Mouse (Mus musculus): ENCODE measurements around the gene Ankrd55. TPM values are rescaled to one million over a fixed set of nuclear protein-coding genes. Genes with fewer than 3 reads are reported as not detected.
"Not testable (repeated sequence)": the region's sequence is repeated elsewhere in the genome, so short reads cannot be mapped to it uniquely, and the experiment has no call there.

Gene Ankrd55
- polyA plus RNA-seq, 1 experiment: 0.74 TPM

GRCm38 (mm10) chr13:112289338-112289737 is 1.1 kb downstream of the Ankrd55 start:
- H3K4me1 ChIP-seq (ENCODE audit: control insufficient read depth, insufficient read depth, low read length): no peaks in the 10 kb centered on the region
- H3K27ac ChIP-seq (ENCODE audit: insufficient read depth, low read length): no peak overlapping the region
- TF ChIP-seq POLR2A (IDR thresholded peaks at IDR 0.05; ENCODE audit: low read depth, low read length) (no peak), CTCF (IDR thresholded peaks at IDR 0.05; ENCODE audit: borderline replicate concordance, insufficient read depth, low read length) (no peak)
- H3K4me3 ChIP-seq (ENCODE audit: insufficient read depth, low read length): no peak overlapping the region

GRCm38 (mm10) chr13:112289981-112290380 is 1.7 kb downstream of the Ankrd55 start:
- TF ChIP-seq POLR2A (IDR thresholded peaks at IDR 0.05; ENCODE audit: low read depth, low read length) (no peak), CTCF (IDR thresholded peaks at IDR 0.05; ENCODE audit: borderline replicate concordance, insufficient read depth, low read length) (no peak)
- Histone ChIP-seq H3K27ac (ENCODE audit: insufficient read depth, low read length) (no peak overlapping the region), H3K4me3 (ENCODE audit: insufficient read depth, low read length) (no peak overlapping the region), H3K4me1 (ENCODE audit: control insufficient read depth, insufficient read depth, low read length) (no peaks in the 10 kb centered on the region)

DNA sequence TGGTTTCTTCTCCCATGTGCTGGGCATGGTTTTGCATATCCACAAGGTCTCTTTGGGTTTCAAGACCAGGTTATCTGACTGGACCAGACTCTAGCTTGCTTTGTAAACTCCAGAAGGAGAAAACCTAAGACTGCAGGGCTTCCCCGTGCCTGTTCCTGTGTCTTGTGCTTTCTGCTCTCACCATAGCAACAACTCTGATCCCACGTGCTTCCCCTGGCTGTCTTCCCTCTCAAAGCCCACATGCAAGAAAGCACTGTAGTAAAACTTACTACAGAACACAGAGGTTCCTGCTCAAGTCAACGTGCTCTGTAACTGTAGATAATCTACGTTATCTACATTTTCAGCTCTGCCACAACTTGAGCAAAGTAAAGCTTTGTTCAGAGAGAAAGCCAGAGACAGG is 4.2 kb downstream of the Ankrd55 start:
- H3K27ac ChIP-seq (ENCODE audit: insufficient read depth, low read length): no peak overlapping the region
- no peak for TF ChIP-seq CTCF (IDR thresholded peaks at IDR 0.05; ENCODE audit: borderline replicate concordance, insufficient read depth, low read length)
- no peak for TF ChIP-seq POLR2A (IDR thresholded peaks at IDR 0.05; ENCODE audit: low read depth, low read length)
- no peaks in the 10 kb centered on the region for H3K4me1 ChIP-seq (ENCODE audit: control insufficient read depth, insufficient read depth, low read length)
- no peak overlapping the region for H3K4me3 ChIP-seq (ENCODE audit: insufficient read depth, low read length)

DNA sequence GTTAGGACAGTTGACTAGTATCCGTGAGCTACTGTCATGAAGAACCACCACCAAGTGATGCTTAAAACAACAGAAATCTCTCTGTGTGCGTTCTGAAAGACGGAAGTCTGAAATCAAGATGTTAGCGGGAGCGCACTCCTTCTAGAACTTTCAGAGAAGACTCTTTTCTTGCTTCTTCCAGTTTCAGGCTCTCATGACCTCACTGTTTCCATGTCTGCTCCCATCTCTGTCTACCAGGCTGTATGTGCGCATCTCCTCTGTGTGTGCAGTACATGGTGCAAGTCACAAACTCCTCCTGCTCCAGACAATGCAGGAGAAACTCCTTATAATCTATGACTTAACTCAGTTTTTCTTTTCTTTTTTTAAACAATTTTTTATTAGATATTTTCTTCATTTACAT is 4.8 kb downstream of the Ankrd55 start:
- TF ChIP-seq POLR2A (IDR thresholded peaks at IDR 0.05; ENCODE audit: low read depth, low read length) (no peak), CTCF (IDR thresholded peaks at IDR 0.05; ENCODE audit: borderline replicate concordance, insufficient read depth, low read length) (no peak)
- Histone ChIP-seq H3K4me3 (ENCODE audit: insufficient read depth, low read length) (no peak overlapping the region), H3K4me1 (ENCODE audit: control insufficient read depth, insufficient read depth, low read length) (no peaks in the 10 kb centered on the region)

DNA sequence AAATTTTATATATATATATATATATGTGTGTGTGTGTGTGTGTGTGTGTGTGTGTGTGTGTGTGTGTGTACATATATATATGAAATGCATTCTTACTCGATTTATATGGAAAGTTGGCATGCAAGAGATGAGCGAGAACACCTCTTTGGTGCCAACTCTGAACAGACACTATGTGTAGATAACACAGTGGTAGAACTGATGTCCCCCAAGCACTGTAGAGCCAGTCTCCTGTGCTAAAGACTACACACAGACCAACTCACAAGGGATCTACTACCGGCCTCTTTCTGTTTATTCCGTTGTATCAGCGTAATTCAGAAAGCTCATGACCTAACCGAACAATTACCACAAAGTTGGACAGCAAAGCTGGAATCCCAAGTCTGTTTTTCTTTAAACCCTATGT is 6.2 kb downstream of the Ankrd55 start:
- TF ChIP-seq POLR2A (IDR thresholded peaks at IDR 0.05; ENCODE audit: low read depth, low read length) (no peak), CTCF (IDR thresholded peaks at IDR 0.05; ENCODE audit: borderline replicate concordance, insufficient read depth, low read length) (no peak)
- H3K27ac ChIP-seq (ENCODE audit: insufficient read depth, low read length): no peak overlapping the region

More for the DNA sequence above, 4.8 kb downstream of the Ankrd55 start:
- H3K27ac ChIP-seq (ENCODE audit: insufficient read depth, low read length): no peak overlapping the region

GRCm38 (mm10) chr13:112297781-112298180 is 9.5 kb downstream of the Ankrd55 start:
- H3K4me3 ChIP-seq (ENCODE audit: insufficient read depth, low read length): no peak overlapping the region
- no peak overlapping the region for H3K27ac ChIP-seq (ENCODE audit: insufficient read depth, low read length)
- no peaks in the 10 kb centered on the region for H3K4me1 ChIP-seq (ENCODE audit: control insufficient read depth, insufficient read depth, low read length)
- TF ChIP-seq POLR2A (IDR thresholded peaks at IDR 0.05; ENCODE audit: low read depth, low read length) (no peak), CTCF (IDR thresholded peaks at IDR 0.05; ENCODE audit: borderline replicate concordance, insufficient read depth, low read length) (no peak)

More for the DNA sequence above, 6.2 kb downstream of the Ankrd55 start:
- no peak overlapping the region for H3K4me3 ChIP-seq (ENCODE audit: insufficient read depth, low read length)
- no peaks in the 10 kb centered on the region for H3K4me1 ChIP-seq (ENCODE audit: control insufficient read depth, insufficient read depth, low read length)

DNA sequence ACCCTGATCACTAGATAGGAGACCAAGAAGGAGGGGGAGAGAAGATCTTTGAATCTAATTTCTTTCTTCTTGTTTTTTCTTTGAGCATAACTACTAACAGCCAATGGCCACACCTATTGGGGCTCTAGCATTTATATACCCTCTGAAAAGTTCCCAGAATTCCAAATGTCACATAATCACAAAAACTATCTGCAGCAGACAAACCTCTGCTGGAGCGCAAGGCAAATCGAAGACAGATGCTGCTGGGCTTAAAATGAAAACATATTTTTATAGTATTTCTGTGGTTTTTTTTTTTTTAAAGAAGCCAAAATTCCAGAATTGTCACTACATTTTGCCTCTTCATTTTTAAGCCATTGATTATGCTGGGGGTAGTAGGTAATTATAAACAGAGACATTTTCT is 15.2 kb downstream of the Ankrd55 start:
- Histone ChIP-seq H3K4me1 (ENCODE audit: control insufficient read depth, insufficient read depth, low read length) (no peaks in the 10 kb centered on the region; the same call in 1 of the 2 replicates), H3K4me3 (ENCODE audit: insufficient read depth, low read length) (no peak overlapping the region), H3K27ac (ENCODE audit: insufficient read depth, low read length) (peak overlapping the region; percentile 30; the same call in 1 of the 2 replicates)
- TF ChIP-seq CTCF (IDR thresholded peaks at IDR 0.05; ENCODE audit: borderline replicate concordance, insufficient read depth, low read length) (no peak), POLR2A (IDR thresholded peaks at IDR 0.05; ENCODE audit: low read depth, low read length) (no peak)

- no peak overlapping the region for H3K4me3 ChIP-seq (ENCODE audit: insufficient read depth, low read length)
Observed at GRCm38 (mm10) chr13:112308672-112309071, 20.4 kb downstream of the Ankrd55 start.

DNA sequence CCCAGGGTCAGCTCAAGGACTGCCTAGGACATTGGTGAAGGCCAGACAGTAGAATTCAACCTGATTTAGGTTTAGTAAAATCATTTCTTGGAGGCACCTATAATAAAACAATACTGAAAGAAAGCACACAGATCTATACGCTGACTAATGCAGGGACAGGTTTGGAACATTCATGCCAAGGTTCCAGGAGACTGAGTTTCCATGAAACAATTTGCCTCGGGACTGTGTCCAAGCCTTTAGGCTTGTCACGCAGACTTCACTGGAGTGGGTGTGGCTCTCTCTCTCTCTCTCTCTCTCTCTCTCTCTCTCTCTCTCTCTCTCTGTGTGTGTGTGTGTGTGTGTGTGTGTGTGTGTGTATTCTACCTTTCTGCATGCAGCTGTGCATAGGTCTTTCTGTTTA is 23.4 kb downstream of the Ankrd55 start:
- H3K27ac ChIP-seq (ENCODE audit: insufficient read depth, low read length): peak overlapping the region; percentile 92

More at GRCm38 (mm10) chr13:112308672-112309071, 20.4 kb downstream of the Ankrd55 start:
- Histone ChIP-seq H3K27ac (ENCODE audit: insufficient read depth, low read length) (no peak overlapping the region), H3K4me1 (ENCODE audit: control insufficient read depth, insufficient read depth, low read length) (peaks cover 4% of the 10 kb centered on the region)
- peak; percentile 49; the same call in 1 of the 2 replicates for TF ChIP-seq CTCF (IDR thresholded peaks at IDR 0.05; ENCODE audit: borderline replicate concordance, insufficient read depth, low read length)
- TF ChIP-seq POLR2A (IDR thresholded peaks at IDR 0.05; ENCODE audit: low read depth, low read length): no peak

DNA sequence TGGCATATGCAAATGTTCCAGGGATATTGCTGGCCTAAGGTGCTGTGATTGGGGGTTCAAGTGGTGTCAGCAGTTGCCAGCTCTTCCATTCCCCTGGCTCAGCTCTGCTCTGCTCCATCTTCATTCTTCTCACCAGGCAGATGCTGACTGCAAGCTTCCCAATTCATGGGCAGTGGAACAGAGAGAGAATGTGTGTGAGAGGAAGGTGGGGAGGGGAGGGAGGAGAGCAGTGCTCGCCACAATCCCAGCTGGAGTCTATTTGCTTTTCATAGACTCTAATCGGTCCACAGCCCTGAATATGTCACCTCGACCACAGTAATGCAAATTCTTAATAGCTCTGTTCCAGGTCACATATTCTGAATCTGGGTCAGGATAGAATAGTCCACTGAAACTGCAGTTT is 27.2 kb downstream of the Ankrd55 start:
- no peak overlapping the region for H3K4me3 ChIP-seq (ENCODE audit: insufficient read depth, low read length)
- peaks cover 17% of the 10 kb centered on the region for H3K4me1 ChIP-seq (ENCODE audit: control insufficient read depth, insufficient read depth, low read length)
- TF ChIP-seq POLR2A (IDR thresholded peaks at IDR 0.05; ENCODE audit: low read depth, low read length) (no peak), CTCF (IDR thresholded peaks at IDR 0.05; ENCODE audit: borderline replicate concordance, insufficient read depth, low read length) (no peak)
- H3K27ac ChIP-seq (ENCODE audit: insufficient read depth, low read length): peak overlapping the region; percentile 21

More for the DNA sequence above, 23.4 kb downstream of the Ankrd55 start:
- not testable (repeated sequence) for H3K4me3 ChIP-seq (ENCODE audit: insufficient read depth, low read length); H3K4me1 ChIP-seq (ENCODE audit: control insufficient read depth, insufficient read depth, low read length)

Data from embryonic fibroblast, embryonic 13.5 days (primary cell).